Mouse (Mus musculus) spleen, adult 12 weeks (tissue): ENCODE measurements around the gene Astl.
"Not testable (repeated sequence)": the region's sequence is repeated elsewhere in the genome, so short reads cannot be mapped to it uniquely, and the experiment has no call there.

Source experiments
- DNase-seq: peaks from one replicate; pipeline ENCODE4 v3.0.0; 2022; ENCODE audit warnings: low spot score

Astl gene

GRCm38 (mm10) chr2:127338416-127338815 lies at the start of gene Astl:
Gene Astl (plus strand): TSS chr2:127338639.
- DNase-seq, result no peak

- no peak for DNase-seq
These were observed 46.2 kb upstream of the Astl start for GRCm38 (mm10) chr2:127292250-127292649.

GRCm38 (mm10) chr2:127297001-127297805 lies 41.2 kb upstream of the Astl start:
- DNase-seq, result no peak

GRCm38 (mm10) chr2:127298056-127298455 lies 40.4 kb upstream of the Astl start:
- DNase-seq, result no peak

GRCm38 (mm10) chr2:127300701-127301100 lies 37.7 kb upstream of the Astl start:
- no peak for DNase-seq

- DNase-seq, result no peak
These were observed 36.6 kb upstream of the Astl start for GRCm38 (mm10) chr2:127301883-127302282.

- not testable (repeated sequence) for DNase-seq
These were observed 34.2 kb upstream of the Astl start for GRCm38 (mm10) chr2:127304192-127304591.

GRCm38 (mm10) chr2:127304609-127305210 lies 33.7 kb upstream of the Astl start:
- no peak for DNase-seq

GRCm38 (mm10) chr2:127306123-127306522 lies 32.3 kb upstream of the Astl start:
- no peak for DNase-seq

GRCm38 (mm10) chr2:127307179-127307578 lies 31.3 kb upstream of the Astl start:
- no peak for DNase-seq

GRCm38 (mm10) chr2:127308660-127309059 lies 29.8 kb upstream of the Astl start:
- no peak for DNase-seq

- DNase-seq, result no peak
These were observed 28.2 kb upstream of the Astl start for GRCm38 (mm10) chr2:127310246-127310645.

GRCm38 (mm10) chr2:127310685-127311084 lies 27.8 kb upstream of the Astl start:
- DNase-seq, result no peak

- DNase-seq, result no peak
These were observed 27.2 kb upstream of the Astl start for GRCm38 (mm10) chr2:127311193-127311592.

GRCm38 (mm10) chr2:127312801-127313200 lies 25.6 kb upstream of the Astl start:
- no peak for DNase-seq

GRCm38 (mm10) chr2:127313878-127314277 lies 24.6 kb upstream of the Astl start:
- no peak for DNase-seq

- DNase-seq, result peak; percentile 73
These were observed 23.8 kb upstream of the Astl start for GRCm38 (mm10) chr2:127314467-127315154.

GRCm38 (mm10) chr2:127315155-127315470 lies 23.3 kb upstream of the Astl start:
- DNase-seq, result no peak

- no peak for DNase-seq
These were observed 22.0 kb upstream of the Astl start for GRCm38 (mm10) chr2:127316431-127316830.

- DNase-seq, result no peak
These were observed 20.3 kb upstream of the Astl start for GRCm38 (mm10) chr2:127318136-127318535.

GRCm38 (mm10) chr2:127319071-127319470 lies 19.4 kb upstream of the Astl start:
- DNase-seq, result no peak

GRCm38 (mm10) chr2:127322671-127323285 lies 15.7 kb upstream of the Astl start:
- no peak for DNase-seq

- no peak for DNase-seq
These were observed 14.8 kb upstream of the Astl start for GRCm38 (mm10) chr2:127323667-127324066.
